Mouse (Mus musculus): ENCODE measurements around the gene Sowaha. TPM values are rescaled to one million over a fixed set of nuclear protein-coding genes. Genes with fewer than 3 reads are reported as not detected.

The Sowaha gene
- polyA plus RNA-seq, 1 experiment from 2014 or later, result 7.4 TPM

- Histone ChIP-seq H3K27me3 (ENCODE audit: insufficient read depth, low read length) (peaks cover 40% of the 10 kb centered on the region), H3K4me2 (ENCODE audit: low read depth, low read length) (peak overlapping the region; percentile 79), H3K9me3 (ENCODE audit: low read length) (no peaks in the 10 kb centered on the region), H3K9ac (replicated peaks) (peak overlapping the region; percentile 39), H3K36me3 (replicated peaks; ENCODE audit: insufficient read depth, low read length) (no peaks in the 10 kb centered on the region; the same call in 1 of the 2 replicates), H3K27ac (ENCODE audit: low read depth) (peak overlapping the region; percentile 87), H3K4me3 (ENCODE audit: low read depth, low read length) (peak overlapping the region; percentile 15), H3K4me1 (ENCODE audit: insufficient read depth) (peaks cover 18% of the 10 kb centered on the region)
- WGBS (ENCODE audit: insufficient replicate concordance), result 52% methylated on average over 4 of the region's 4 CpGs
- peak; percentile 98 for TF ChIP-seq EP300 (IDR thresholded peaks at IDR 0.05; ENCODE audit: low read depth)
- no peak for TF ChIP-seq CTCF (IDR thresholded peaks at IDR 0.05; ENCODE audit: low read depth)
- ATAC-seq (peak; percentile 73), DNase-seq (peak; percentile 44)
Observed at GRCm38 (mm10) chr11:53481088-53481730, 1.1 kb upstream of the Sowaha start.

GRCm38 (mm10) chr11:53479171-53479782, 797 bp downstream of the Sowaha start:
- Histone ChIP-seq H3K27me3 (ENCODE audit: insufficient read depth, low read length) (peaks cover 54% of the 10 kb centered on the region), H3K36me3 (replicated peaks; ENCODE audit: insufficient read depth, low read length) (no peaks in the 10 kb centered on the region; the same call in 1 of the 2 replicates), H3K9me3 (ENCODE audit: low read length) (no peaks in the 10 kb centered on the region), H3K9ac (replicated peaks) (peak overlapping the region; percentile 61), H3K4me2 (ENCODE audit: low read depth, low read length) (peak overlapping the region; percentile 79), H3K4me1 (ENCODE audit: insufficient read depth) (peaks cover 18% of the 10 kb centered on the region), H3K27ac (ENCODE audit: low read depth) (peak overlapping the region; percentile 87), H3K4me3 (ENCODE audit: low read depth, low read length) (peak overlapping the region; percentile 69)
- TF ChIP-seq EP300 (IDR thresholded peaks at IDR 0.05; ENCODE audit: low read depth) (no peak), CTCF (IDR thresholded peaks at IDR 0.05; ENCODE audit: low read depth) (no peak)
- DNase-seq, result no peak
- 2% methylated on average over 60 of the region's 62 CpGs for WGBS (ENCODE audit: insufficient replicate concordance)
- peak; percentile 2; the same call in 1 of the 2 replicates for ATAC-seq

GRCm38 (mm10) chr11:53478383-53479170, 1.5 kb downstream of the Sowaha start:
- no peak overlapping the region for H3K27ac ChIP-seq (ENCODE audit: low read depth)
- H3K4me1 ChIP-seq (ENCODE audit: insufficient read depth), result peaks cover 18% of the 10 kb centered on the region
- H3K4me3 ChIP-seq (ENCODE audit: low read depth, low read length), result peak overlapping the region; percentile 69
- H3K36me3 ChIP-seq (replicated peaks; ENCODE audit: insufficient read depth, low read length), result no peaks in the 10 kb centered on the region; the same call in 1 of the 2 replicates
- ATAC-seq (no peak), DNase-seq (peak; percentile 51)
- H3K9ac ChIP-seq (replicated peaks), result peak overlapping the region; percentile 61
- peaks cover 60% of the 10 kb centered on the region for H3K27me3 ChIP-seq (ENCODE audit: insufficient read depth, low read length)
- H3K9me3 ChIP-seq (ENCODE audit: low read length), result no peaks in the 10 kb centered on the region
- no peak for TF ChIP-seq EP300 (IDR thresholded peaks at IDR 0.05; ENCODE audit: low read depth)
- TF ChIP-seq CTCF (IDR thresholded peaks at IDR 0.05; ENCODE audit: low read depth), result no peak
- peak overlapping the region; percentile 79 for H3K4me2 ChIP-seq (ENCODE audit: low read depth, low read length)
- 7% methylated on average over 77 of the region's 79 CpGs for WGBS (ENCODE audit: insufficient replicate concordance)

- peak overlapping the region; percentile 79 for H3K4me2 ChIP-seq (ENCODE audit: low read depth, low read length)
- peaks cover 18% of the 10 kb centered on the region for H3K4me1 ChIP-seq (ENCODE audit: insufficient read depth)
- no peaks in the 10 kb centered on the region; the same call in 1 of the 2 replicates for H3K36me3 ChIP-seq (replicated peaks; ENCODE audit: insufficient read depth, low read length)
- no peak for ATAC-seq
- TF ChIP-seq EP300 (IDR thresholded peaks at IDR 0.05; ENCODE audit: low read depth) (no peak), CTCF (IDR thresholded peaks at IDR 0.05; ENCODE audit: low read depth) (no peak)
- no peak overlapping the region; the same call in 1 of the 2 replicates for H3K9ac ChIP-seq (replicated peaks)
- WGBS (ENCODE audit: insufficient replicate concordance), result 43% methylated on average over 7 of the region's 7 CpGs
- H3K27ac ChIP-seq (ENCODE audit: low read depth), result no peak overlapping the region
- H3K4me3 ChIP-seq (ENCODE audit: low read depth, low read length), result peak overlapping the region; percentile 69
- no peaks in the 10 kb centered on the region for H3K9me3 ChIP-seq (ENCODE audit: low read length)
- DNase-seq, result no peak
- peaks cover 60% of the 10 kb centered on the region for H3K27me3 ChIP-seq (ENCODE audit: insufficient read depth, low read length)
Observed at GRCm38 (mm10) chr11:53477833-53478232, 2.2 kb downstream of the Sowaha start.

GRCm38 (mm10) chr11:53475620-53476019, 4.5 kb downstream of the Sowaha start:
- TF ChIP-seq EP300 (IDR thresholded peaks at IDR 0.05; ENCODE audit: low read depth) (no peak), CTCF (IDR thresholded peaks at IDR 0.05; ENCODE audit: low read depth) (no peak)
- no peak overlapping the region for H3K9ac ChIP-seq (replicated peaks)
- H3K27me3 ChIP-seq (ENCODE audit: insufficient read depth, low read length), result peaks cover 62% of the 10 kb centered on the region
- no peak overlapping the region for H3K4me2 ChIP-seq (ENCODE audit: low read depth, low read length)
- H3K4me3 ChIP-seq (ENCODE audit: low read depth, low read length), result no peak overlapping the region
- no peak overlapping the region for H3K27ac ChIP-seq (ENCODE audit: low read depth)
- no peak for ATAC-seq
- H3K36me3 ChIP-seq (replicated peaks; ENCODE audit: insufficient read depth, low read length), result no peaks in the 10 kb centered on the region; the same call in 1 of the 2 replicates
- no peaks in the 10 kb centered on the region for H3K9me3 ChIP-seq (ENCODE audit: low read length)
- H3K4me1 ChIP-seq (ENCODE audit: insufficient read depth), result peaks cover 13% of the 10 kb centered on the region
- WGBS (ENCODE audit: insufficient replicate concordance), result 41% methylated on average over 8 of the region's 8 CpGs
- no peak for DNase-seq

GRCm38 (mm10) chr11:53472709-53473108, 7.4 kb downstream of the Sowaha start:
- Histone ChIP-seq H3K4me2 (ENCODE audit: low read depth, low read length) (no peak overlapping the region), H3K4me3 (ENCODE audit: low read depth, low read length) (no peak overlapping the region), H3K36me3 (replicated peaks; ENCODE audit: insufficient read depth, low read length) (no peaks in the 10 kb centered on the region), H3K27ac (ENCODE audit: low read depth) (no peak overlapping the region), H3K27me3 (ENCODE audit: insufficient read depth, low read length) (peaks cover 41% of the 10 kb centered on the region), H3K9me3 (ENCODE audit: low read length) (no peaks in the 10 kb centered on the region), H3K9ac (replicated peaks) (no peak overlapping the region), H3K4me1 (ENCODE audit: insufficient read depth) (peaks cover 4% of the 10 kb centered on the region; the same call in 1 of the 2 replicates)
- ATAC-seq (no peak), DNase-seq (no peak)
- TF ChIP-seq EP300 (IDR thresholded peaks at IDR 0.05; ENCODE audit: low read depth) (no peak), CTCF (IDR thresholded peaks at IDR 0.05; ENCODE audit: low read depth) (peak; percentile 48)
- whole genome bisulfite sequencing (ENCODE audit: insufficient replicate concordance), result 81% methylated on average over 3 of the region's 3 CpGs
